Mouse (Mus musculus) stomach, embryonic 14.5 days (tissue): ENCODE data around the gene Gpr19. TPM values are rescaled to one million over a fixed set of nuclear protein-coding genes. Genes with fewer than 3 reads are reported as not detected.

Source experiments
- ATAC-seq: fragments of 200-750 bp; cut with Nextera tagmentation; 2 replicates; pipeline ENCODE4 v1.8.0; 2017; ENCODE audit warnings: low read depth, moderate TSS enrichment; ENCODE audit not compliant: insufficient number of reproducible peaks, insufficient read depth, low FRiP score
- H3K27ac ChIP-seq: fragments of 300-500 bp; sonication (generic); 2 replicates; pipeline ENCODE4 v1.5.1; 2014; ENCODE audit warnings: mild to moderate bottlenecking, low read length, moderate library complexity, mixed read lengths
- H3K27me3 ChIP-seq: fragments of 300-500 bp; sonication (generic); 2 replicates; pipeline ENCODE4 v1.6.1; 2014; ENCODE audit warnings: low read length, control low read depth, mixed read lengths; ENCODE audit not compliant: control insufficient read depth, insufficient read depth
- H3K36me3 ChIP-seq: fragments of 300-500 bp; sonication (generic); 2 replicates; pipeline ENCODE4 v1.6.1; 2014; ENCODE audit warnings: mild to moderate bottlenecking, control low read depth, low read length, moderate library complexity, mixed read lengths; ENCODE audit not compliant: control insufficient read depth, insufficient read depth
- H3K4me1 ChIP-seq: fragments of 300-500 bp; sonication (generic); 2 replicates; pipeline ENCODE4 v1.6.1; 2014; ENCODE audit warnings: low read length, control low read depth, mixed read lengths; ENCODE audit not compliant: control insufficient read depth, insufficient read depth
- H3K4me2 ChIP-seq: fragments of 300-500 bp; sonication (generic); replicated peaks from 2 replicates; pipeline ENCODE4 v1.6.1; 2014; ENCODE audit warnings: low read depth, low read length, control low read depth
- H3K4me3 ChIP-seq: fragments of 300-500 bp; sonication (generic); 2 replicates; pipeline ENCODE4 v1.5.1; 2014; ENCODE audit warnings: low read depth, low read length, control low read depth
- H3K9ac ChIP-seq: fragments of 300-500 bp; sonication (generic); replicated peaks from 2 replicates; pipeline ENCODE4 v1.6.1; 2014; ENCODE audit warnings: low read depth, mild to moderate bottlenecking, control low read depth, low read length, moderate library complexity, mixed read lengths
- H3K9me3 ChIP-seq: fragments of 300-500 bp; sonication (generic); 2 replicates; pipeline ENCODE4 v1.6.1; 2016; ENCODE audit warnings: low read depth, low read length, control low read depth; ENCODE audit not compliant: control insufficient read depth
- WGBS: fragments of 180-500 bp; shearing (Covaris S2); extraction: QIAGEN DNeasy Blood & Tissue Kit; methylation state at CpG from one replicate; pipeline ENCODE4 v1.1.7; 2014; 5-methylcytosine and 5-hydroxymethylcytosine counted together
- polyA plus RNA-seq: library from polyadenylated mRNA; unstranded; fragments of >200 nt; fragmentation: Nextera tagmentation; extraction: Ambion mirVana; gene quantifications from 2 replicates; pipeline ENCODE4 v1.2.1, GENCODE M21; 2014

Gpr19 gene
- polyA plus RNA-seq, 1 experiment from 2014 or later: 12.3 TPM

DNA sequence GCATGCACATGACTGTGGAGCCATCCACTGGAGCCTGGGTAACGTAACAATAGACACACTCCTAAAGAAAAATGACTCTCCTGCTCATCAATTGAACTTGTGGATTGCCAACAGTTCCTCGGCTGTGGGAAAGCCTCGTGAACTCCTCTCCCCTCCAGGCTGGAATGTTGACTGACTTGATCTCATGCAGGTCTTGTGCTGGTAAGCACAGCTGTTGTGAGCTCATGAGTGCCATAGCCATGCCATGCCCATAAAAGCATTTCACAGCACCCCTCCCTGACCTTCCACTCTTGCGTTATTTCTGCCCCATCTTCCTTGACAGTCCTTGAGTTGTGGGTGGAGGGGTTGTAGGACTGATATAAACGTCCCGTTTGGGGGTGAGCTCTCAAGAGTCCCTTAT, 78.0 kb downstream of the Gpr19 start:
- Histone ChIP-seq H3K27me3 (no peaks in the 10 kb centered on the region), H3K9me3 (no peaks in the 10 kb centered on the region), H3K36me3 (no peaks in the 10 kb centered on the region), H3K4me1 (no peaks in the 10 kb centered on the region), H3K4me2 (no peak overlapping the region), H3K4me3 (no peak overlapping the region), H3K27ac (no peak overlapping the region), H3K9ac (no peak overlapping the region)
- ATAC-seq: no peak
- WGBS: 43% methylated on average over 6 of the region's 6 CpGs

DNA sequence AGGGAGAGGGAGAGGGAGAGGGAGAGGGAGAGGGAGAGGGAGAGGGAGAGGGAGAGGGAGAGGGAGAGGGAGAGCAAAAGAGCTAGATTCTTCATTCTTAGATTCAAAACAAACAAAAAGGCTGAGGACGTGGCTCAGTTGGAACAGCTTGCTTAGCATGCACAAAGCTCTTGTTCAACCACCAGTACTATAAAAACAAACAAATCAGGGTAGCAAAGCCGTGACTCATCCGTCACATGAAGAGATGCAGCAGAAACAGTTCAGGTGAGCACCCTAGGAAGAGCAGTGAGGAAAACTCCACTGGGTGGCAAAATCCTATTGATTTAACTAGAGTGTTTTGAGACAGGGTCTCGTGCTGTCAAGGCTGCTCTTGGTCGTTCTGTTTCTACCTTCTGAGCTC, 78.6 kb downstream of the Gpr19 start:
- H3K27ac ChIP-seq: no peak overlapping the region

More for the DNA sequence above, 78.6 kb downstream of the Gpr19 start:
- WGBS: 40% methylated on average over 5 of the region's 5 CpGs
- ATAC-seq: no peak
- Histone ChIP-seq H3K4me3 (no peak overlapping the region), H3K27me3 (no peaks in the 10 kb centered on the region), H3K9me3 (no peaks in the 10 kb centered on the region), H3K4me1 (no peaks in the 10 kb centered on the region), H3K36me3 (no peaks in the 10 kb centered on the region), H3K9ac (no peak overlapping the region), H3K4me2 (no peak overlapping the region)

Other genes starting within 250 kb of the Gpr19 start
- 19.2 and 21.4 TPM in 2 replicates for gene Dusp16, start 106.0 kb downstream of the Gpr19 start, polyA plus RNA-seq
- 3.5 and 4.1 TPM in 2 replicates for gene Crebl2, start 68.4 kb downstream of the Gpr19 start, polyA plus RNA-seq
- 18.3 and 19.9 TPM in 2 replicates for gene Cdkn1b, start 21.8 kb upstream of the Gpr19 start, polyA plus RNA-seq
- 3.5 and 4.0 TPM in 2 replicates for gene Apold1, start 83.1 kb upstream of the Gpr19 start, polyA plus RNA-seq
- gene Ddx47, start 113.0 kb upstream of the Gpr19 start, polyA plus RNA-seq: 107 and 111 TPM in 2 replicates
- gene Gprc5a, start 167.1 kb upstream of the Gpr19 start, polyA plus RNA-seq: 15.2 and 17.0 TPM in 2 replicates
- not detected in 2 replicates for gene Gprc5d, start 219.7 kb upstream of the Gpr19 start, polyA plus RNA-seq